Mouse (Mus musculus) heart, adult 18-20 months (tissue): Measurements from ENCODE around the gene Cxcl16. TPM values are rescaled to one million over a fixed set of nuclear protein-coding genes. Genes with fewer than 3 reads are reported as not detected.
A peak's percentile ranks its signal among the peaks of the same experiment; 100 is the strongest.
"Not testable (repeated sequence)": the region's sequence is repeated elsewhere in the genome, so short reads cannot be mapped to it uniquely, and the experiment has no call there.

Experiments used
- DNase-seq, 2 experiments: peaks; one replicate each; pipeline ENCODE4 v3.0.0; 2021 to 2022; ENCODE audit warnings: mixed read lengths in 1 of 2
- total RNA-seq, 2 experiments: library from RNA; stranded (reverse); gene quantifications; 2 replicates each; pipeline ENCODE4 v1.2.3; 2021

The Cxcl16 gene
- total RNA-seq, 2 experiments from 2014 or later: 8.3 to 9.9 TPM

- DNase-seq: peak; percentile 53 to 57
These were observed 6.3 kb downstream of the Cxcl16 start for GRCm38 (mm10) chr11:70453261-70454044.

GRCm38 (mm10) chr11:70451797-70452498 is 7.8 kb downstream of the Cxcl16 start, which contains the start of gene Med11:
Gene Med11 (plus strand): TSS chr11:70451919.
- peak; percentile 97 to 99 for DNase-seq

- DNase-seq: no peak
These were observed 8.9 kb downstream of the Cxcl16 start for GRCm38 (mm10) chr11:70450926-70451325.

- no peak for DNase-seq
These were observed 12.4 kb downstream of the Cxcl16 start for GRCm38 (mm10) chr11:70447373-70447772.

GRCm38 (mm10) chr11:70446756-70447155 is 13.0 kb downstream of the Cxcl16 start:
- no peak for DNase-seq

GRCm38 (mm10) chr11:70444667-70445066 is 15.1 kb downstream of the Cxcl16 start:
- no peak for DNase-seq

GRCm38 (mm10) chr11:70443964-70444363 is 15.8 kb downstream of the Cxcl16 start:
- no peak for DNase-seq

- DNase-seq: peak in 1 of 2 experiments; percentile 5
These were observed 17.9 kb downstream of the Cxcl16 start for GRCm38 (mm10) chr11:70441882-70442281.

- DNase-seq: peak in 1 of 2 experiments; percentile 1
These were observed 19.1 kb downstream of the Cxcl16 start for GRCm38 (mm10) chr11:70440637-70441036.

GRCm38 (mm10) chr11:70438728-70439374 is 20.9 kb downstream of the Cxcl16 start:
- peak in 1 of 2 experiments; percentile 1 for DNase-seq

GRCm38 (mm10) chr11:70437426-70437825 is 22.4 kb downstream of the Cxcl16 start:
- DNase-seq: no peak

GRCm38 (mm10) chr11:70435476-70435875 is 24.3 kb downstream of the Cxcl16 start:
- DNase-seq: no peak

GRCm38 (mm10) chr11:70433951-70434350 is 25.8 kb downstream of the Cxcl16 start:
- DNase-seq: no peak

- peak in 1 of 2 experiments; percentile 56 for DNase-seq
These were observed 26.2 kb downstream of the Cxcl16 start for GRCm38 (mm10) chr11:70433569-70433943.

- DNase-seq: peak in 1 of 2 experiments; percentile 47
These were observed 26.8 kb downstream of the Cxcl16 start for GRCm38 (mm10) chr11:70432895-70433568.

- DNase-seq: peak; percentile 98 to 99
These were observed 27.5 kb downstream of the Cxcl16 start, which contains the start of gene Arrb2 for GRCm38 (mm10) chr11:70432048-70432894. Gene Arrb2 (plus strand): TSS chr11:70432635.

GRCm38 (mm10) chr11:70431574-70431973 is 28.2 kb downstream of the Cxcl16 start:
- DNase-seq: no peak

GRCm38 (mm10) chr11:70426598-70426997 is 33.2 kb downstream of the Cxcl16 start:
- DNase-seq: not testable (repeated sequence)

- DNase-seq: no peak
These were observed 40.3 kb downstream of the Cxcl16 start for GRCm38 (mm10) chr11:70419486-70419885.

- DNase-seq: no peak
These were observed 41.6 kb downstream of the Cxcl16 start for GRCm38 (mm10) chr11:70418199-70418598.

GRCm38 (mm10) chr11:70413961-70414360 is 45.8 kb downstream of the Cxcl16 start:
- DNase-seq: peak; percentile 60 to 89
